Mouse (Mus musculus) layer of hippocampus, postnatal 36 days (tissue): ENCODE measurements around the gene Cpm. TPM values are rescaled to one million over a fixed set of nuclear protein-coding genes. Genes with fewer than 3 reads are reported as not detected.

ENCODE experiments used
- DNase-seq, 2 experiments: peaks; one replicate each; pipeline ENCODE4 v3.0.0; 2022
- total RNA-seq, 2 experiments: library from RNA; stranded (reverse); gene quantifications; 2 replicates each; pipeline ENCODE4 v1.2.3; 2021

Cpm gene
- total RNA-seq, 2 experiments from 2014 or later, result 9.1 to 9.4 TPM

- DNase-seq, result no peak
Measured at GRCm38 (mm10) chr10:117635823-117636589, 6.7 kb downstream of the Cpm start.

- DNase-seq, result no peak
Measured at GRCm38 (mm10) chr10:117637062-117637744, 7.9 kb downstream of the Cpm start.

GRCm38 (mm10) chr10:117637745-117638577 is 8.7 kb downstream of the Cpm start:
- no peak for DNase-seq

GRCm38 (mm10) chr10:117638578-117639220 is 9.4 kb downstream of the Cpm start:
- no peak for DNase-seq

GRCm38 (mm10) chr10:117639221-117639599 is 9.9 kb downstream of the Cpm start:
- no peak for DNase-seq

- no peak for DNase-seq
Measured at GRCm38 (mm10) chr10:117639899-117640594, 10.7 kb downstream of the Cpm start.

- no peak for DNase-seq
Measured at GRCm38 (mm10) chr10:117640595-117641078, 11.3 kb downstream of the Cpm start.

- no peak for DNase-seq
Measured at GRCm38 (mm10) chr10:117641400-117642200, 12.3 kb downstream of the Cpm start.

- DNase-seq, result no peak
Measured at GRCm38 (mm10) chr10:117642201-117642450, 12.8 kb downstream of the Cpm start.

- DNase-seq, result no peak
Measured at GRCm38 (mm10) chr10:117642491-117643262, 13.4 kb downstream of the Cpm start.

GRCm38 (mm10) chr10:117643302-117643701 is 14.0 kb downstream of the Cpm start:
- DNase-seq, result no peak

- DNase-seq, result no peak
Measured at GRCm38 (mm10) chr10:117643711-117644428, 14.6 kb downstream of the Cpm start.

- DNase-seq, result no peak
Measured at GRCm38 (mm10) chr10:117644429-117644748, 15.1 kb downstream of the Cpm start.

GRCm38 (mm10) chr10:117644828-117645227 is 15.5 kb downstream of the Cpm start:
- DNase-seq, result no peak

- no peak for DNase-seq
Measured at GRCm38 (mm10) chr10:117645487-117645964, 16.2 kb downstream of the Cpm start.

GRCm38 (mm10) chr10:117646482-117647157 is 17.3 kb downstream of the Cpm start:
- DNase-seq, result no peak

- DNase-seq, result peak; percentile 62 to 68
Measured at GRCm38 (mm10) chr10:117647158-117647505, 17.8 kb downstream of the Cpm start.

- no peak for DNase-seq
Measured at GRCm38 (mm10) chr10:117647964-117648472, 18.7 kb downstream of the Cpm start.

GRCm38 (mm10) chr10:117648643-117649042 is 19.3 kb downstream of the Cpm start:
- DNase-seq, result no peak
